Mouse (Mus musculus) heart, embryonic 16.5 days (tissue): ENCODE measurements around the gene Dirc2. TPM values are rescaled to one million over a fixed set of nuclear protein-coding genes. Genes with fewer than 3 reads are reported as not detected.

ENCODE experiments used
- ATAC-seq: fragments of 200-750 bp; cut with Nextera tagmentation; replicated peaks from 2 replicates; pipeline ENCODE4 v1.8.0; 2017; ENCODE audit warnings: moderate number of reproducible peaks; ENCODE audit not compliant: insufficient read depth, low FRiP score; ENCODE audit errors: extremely low read depth
- H3K27ac ChIP-seq: fragments of 300-500 bp; sonication (generic); 2 replicates; pipeline ENCODE4 v1.5.1; 2014; ENCODE audit warnings: mild to moderate bottlenecking, low read length, control low read depth, moderate library complexity
- H3K27me3 ChIP-seq: fragments of 300-500 bp; sonication (generic); 2 replicates; pipeline ENCODE4 v1.6.1; 2014; ENCODE audit warnings: low read length, mixed read lengths; ENCODE audit not compliant: control insufficient read depth, insufficient read depth
- H3K36me3 ChIP-seq: fragments of 300-500 bp; sonication (generic); 2 replicates; pipeline ENCODE4 v1.6.1; 2014; ENCODE audit not compliant: control insufficient read depth, insufficient read depth
- H3K4me1 ChIP-seq: fragments of 300-500 bp; sonication (generic); 2 replicates; pipeline ENCODE4 v1.6.1; 2014; ENCODE audit warnings: low read length, mixed read lengths; ENCODE audit not compliant: control insufficient read depth, insufficient read depth
- H3K4me2 ChIP-seq: fragments of 300-500 bp; sonication (generic); 2 replicates; pipeline ENCODE4 v1.6.1; 2014; ENCODE audit warnings: low read depth, mild to moderate bottlenecking, control low read depth, low read length
- H3K4me3 ChIP-seq: fragments of 300-500 bp; sonication (generic); 2 replicates; pipeline ENCODE4 v1.5.1; 2014; ENCODE audit warnings: mild to moderate bottlenecking, control low read depth, low read length
- H3K9ac ChIP-seq: fragments of 300-500 bp; sonication (generic); 2 replicates; pipeline ENCODE4 v1.6.1; 2014; ENCODE audit warnings: low read length, control low read depth
- H3K9me3 ChIP-seq: fragments of 300-500 bp; sonication (generic); replicated peaks from 2 replicates; pipeline ENCODE4 v1.6.1; 2016; ENCODE audit warnings: low read length; ENCODE audit not compliant: control insufficient read depth
- WGBS: fragments of 180-500 bp; shearing (Covaris S2); extraction: QIAGEN DNeasy Blood & Tissue Kit; methylation state at CpG from one replicate; pipeline ENCODE4 v1.1.7; 2014; 5-methylcytosine and 5-hydroxymethylcytosine counted together
- polyA plus RNA-seq: library from polyadenylated mRNA; unstranded; fragments of >200 nt; fragmentation: Nextera tagmentation; extraction: Ambion mirVana; gene quantifications from 2 replicates; pipeline ENCODE4 v1.2.1, GENCODE M21; 2015

Dirc2 gene
- polyA plus RNA-seq, 1 experiment from 2014 or later, result 10.1 TPM

- Histone ChIP-seq H3K27ac (no peak overlapping the region), H3K4me1 (peaks cover 14% of the 10 kb centered on the region), H3K9me3 (peaks cover 3% of the 10 kb centered on the region; the same call in 1 of the 2 replicates), H3K4me3 (no peak overlapping the region), H3K4me2 (no peak overlapping the region), H3K27me3 (no peaks in the 10 kb centered on the region), H3K9ac (no peak overlapping the region), H3K36me3 (peaks cover 4% of the 10 kb centered on the region; the same call in 1 of the 2 replicates)
- no peak for ATAC-seq
- WGBS, result 41% methylated on average over 5 of the region's 6 CpGs
These were observed 53.8 kb downstream of the Dirc2 start for GRCm38 (mm10) chr16:35715350-35715749.

GRCm38 (mm10) chr16:35714689-35715088, 54.5 kb downstream of the Dirc2 start:
- Histone ChIP-seq H3K4me1 (peaks cover 14% of the 10 kb centered on the region), H3K4me3 (no peak overlapping the region), H3K9ac (no peak overlapping the region), H3K4me2 (no peak overlapping the region), H3K9me3 (peaks cover 3% of the 10 kb centered on the region; the same call in 1 of the 2 replicates), H3K27ac (no peak overlapping the region), H3K36me3 (0 out of 2 replicates have a peak, but pooled peaks cover 4% of the 10 kb centered on the region), H3K27me3 (no peaks in the 10 kb centered on the region)
- ATAC-seq, result no peak
- 75% methylated on average over 7 of the region's 7 CpGs for WGBS

- 60% methylated on average over 7 of the region's 7 CpGs for WGBS
- Histone ChIP-seq H3K4me1 (peaks cover 14% of the 10 kb centered on the region), H3K4me2 (no peak overlapping the region), H3K4me3 (no peak overlapping the region), H3K27me3 (no peaks in the 10 kb centered on the region), H3K9me3 (peaks cover 3% of the 10 kb centered on the region; the same call in 1 of the 2 replicates), H3K27ac (no peak overlapping the region), H3K9ac (no peak overlapping the region), H3K36me3 (0 out of 2 replicates have a peak, but pooled peaks cover 4% of the 10 kb centered on the region)
- ATAC-seq, result no peak
These were observed 55.5 kb downstream of the Dirc2 start for GRCm38 (mm10) chr16:35713606-35714005.

GRCm38 (mm10) chr16:35711004-35711403, 58.2 kb downstream of the Dirc2 start:
- Histone ChIP-seq H3K27me3 (no peaks in the 10 kb centered on the region), H3K27ac (no peak overlapping the region), H3K36me3 (no peaks in the 10 kb centered on the region), H3K4me1 (peaks cover 14% of the 10 kb centered on the region), H3K4me2 (no peak overlapping the region), H3K9ac (no peak overlapping the region), H3K4me3 (no peak overlapping the region), H3K9me3 (no peaks in the 10 kb centered on the region)
- WGBS, result 37% methylated on average over 7 of the region's 7 CpGs
- no peak for ATAC-seq

GRCm38 (mm10) chr16:35707004-35707403, 62.2 kb downstream of the Dirc2 start:
- peaks cover 2% of the 10 kb centered on the region; the same call in 1 of the 2 replicates for H3K4me1 ChIP-seq
- ATAC-seq, result no peak
- WGBS, result 75% methylated on average over 5 of the region's 5 CpGs

GRCm38 (mm10) chr16:35704796-35705195, 64.4 kb downstream of the Dirc2 start:
- Histone ChIP-seq H3K27ac (no peak overlapping the region), H3K9me3 (no peaks in the 10 kb centered on the region), H3K4me2 (no peak overlapping the region), H3K36me3 (peaks cover 6% of the 10 kb centered on the region), H3K9ac (no peak overlapping the region), H3K4me1 (no peaks in the 10 kb centered on the region), H3K27me3 (no peaks in the 10 kb centered on the region), H3K4me3 (no peak overlapping the region)
- no peak for ATAC-seq
- WGBS, result 57% methylated on average over 14 of the region's 14 CpGs

More at GRCm38 (mm10) chr16:35707004-35707403, 62.2 kb downstream of the Dirc2 start:
- Histone ChIP-seq H3K4me2 (no peak overlapping the region), H3K9me3 (no peaks in the 10 kb centered on the region), H3K36me3 (peaks cover 6% of the 10 kb centered on the region), H3K27ac (no peak overlapping the region), H3K27me3 (no peaks in the 10 kb centered on the region), H3K4me3 (no peak overlapping the region), H3K9ac (no peak overlapping the region)

- no peaks in the 10 kb centered on the region for H3K9me3 ChIP-seq
These were observed 65.1 kb downstream of the Dirc2 start for GRCm38 (mm10) chr16:35703763-35704679.

GRCm38 (mm10) chr16:35701823-35702222, 67.3 kb downstream of the Dirc2 start:
- Histone ChIP-seq H3K36me3 (peaks cover 12% of the 10 kb centered on the region), H3K9ac (no peak overlapping the region), H3K4me1 (no peaks in the 10 kb centered on the region), H3K4me3 (no peak overlapping the region), H3K27ac (no peak overlapping the region), H3K4me2 (no peak overlapping the region), H3K27me3 (no peaks in the 10 kb centered on the region), H3K9me3 (no peaks in the 10 kb centered on the region)
- no peak for ATAC-seq
- WGBS, result 74% methylated on average over 11 of the region's 11 CpGs

More at GRCm38 (mm10) chr16:35703763-35704679, 65.1 kb downstream of the Dirc2 start:
- no peak overlapping the region for H3K9ac ChIP-seq
- no peak overlapping the region for H3K27ac ChIP-seq
- no peak overlapping the region for H3K4me2 ChIP-seq
- H3K4me3 ChIP-seq, result no peak overlapping the region
- ATAC-seq, result no peak
- H3K36me3 ChIP-seq, result peaks cover 6% of the 10 kb centered on the region
- H3K27me3 ChIP-seq, result no peaks in the 10 kb centered on the region
- no peaks in the 10 kb centered on the region for H3K4me1 ChIP-seq
- WGBS, result 79% methylated on average over 16 of the region's 16 CpGs

GRCm38 (mm10) chr16:35696103-35696502, 73.1 kb downstream of the Dirc2 start:
- H3K4me3 ChIP-seq, result no peak overlapping the region
- peaks cover 9% of the 10 kb centered on the region for H3K36me3 ChIP-seq
- WGBS, result 74% methylated on average over 2 of the region's 2 CpGs
- no peak overlapping the region for H3K27ac ChIP-seq
- H3K4me1 ChIP-seq, result no peaks in the 10 kb centered on the region
- no peaks in the 10 kb centered on the region for H3K27me3 ChIP-seq
- no peak overlapping the region for H3K9ac ChIP-seq
- no peak for ATAC-seq
- no peak overlapping the region for H3K4me2 ChIP-seq
- H3K9me3 ChIP-seq, result 0 out of 2 replicates have a peak, but pooled peaks cover 3% of the 10 kb centered on the region
